Mouse (Mus musculus) cerebellum, adult 2 months (tissue): ENCODE results near the gene Lrba.

Source experiments
- CTCF ChIP-seq: fragments of 200-500 bp; IDR thresholded peaks from 2 replicates; pipeline ENCODE4 v1.5.1; 2011; ENCODE audit warnings: low read depth, mild to moderate bottlenecking, control low read depth, low read length, moderate library complexity, borderline replicate concordance; ENCODE audit not compliant: insufficient read depth
- POLR2A ChIP-seq: fragments of 200-500 bp; IDR thresholded peaks from 2 replicates; pipeline ENCODE4 v1.6.1; 2011; ENCODE audit warnings: low read length, control low read depth, borderline replicate concordance; ENCODE audit not compliant: insufficient read depth

DNA sequence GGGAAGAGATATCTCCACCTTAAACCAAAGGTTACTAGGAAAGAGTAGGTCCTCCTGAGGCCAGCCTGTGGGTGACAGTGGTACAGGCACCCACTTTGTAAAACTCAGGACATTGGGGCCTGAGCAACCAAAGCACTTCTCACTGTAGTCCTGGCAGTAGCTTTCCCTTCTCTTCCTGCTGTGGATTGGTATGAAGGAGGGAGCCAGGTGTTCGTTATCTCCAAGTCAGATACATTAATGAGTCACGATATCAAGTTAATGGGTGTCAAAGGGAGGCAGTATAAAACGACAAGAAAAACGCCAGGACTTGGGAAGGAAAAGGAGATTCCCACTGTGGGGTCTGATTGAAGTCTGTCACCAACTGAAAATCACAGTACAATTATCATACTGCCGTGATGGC, 43.4 kb upstream of the Lrba start:
- TF ChIP-seq CTCF (no peak), POLR2A (no peak)
